Mouse (Mus musculus) hindbrain, postnatal 0 days (tissue): ENCODE data around the gene Cul5. TPM values are rescaled to one million over a fixed set of nuclear protein-coding genes. Genes with fewer than 3 reads are reported as not detected.

Experiments used
- ATAC-seq: fragments of 200-750 bp; cut with Nextera tagmentation; 2 replicates; pipeline ENCODE4 v1.8.0; 2017; ENCODE audit warnings: mild to moderate bottlenecking, moderate TSS enrichment, moderate library complexity
- DNase-seq: peaks from one replicate; pipeline ENCODE4 v3.0.0-alpha.2; 2015; ENCODE audit warnings: low spot score
- H3K27ac ChIP-seq: fragments of 300-500 bp; sonication (generic); 2 replicates; pipeline ENCODE4 v1.5.1; 2014; ENCODE audit warnings: mild to moderate bottlenecking
- H3K27me3 ChIP-seq: fragments of 300-500 bp; sonication (generic); 2 replicates; pipeline ENCODE4 v1.6.1; 2014; ENCODE audit warnings: low read length, mixed read lengths; ENCODE audit not compliant: insufficient read depth
- H3K36me3 ChIP-seq: fragments of 300-500 bp; sonication (generic); 2 replicates; pipeline ENCODE4 v1.6.1; 2014; ENCODE audit warnings: low read length, mixed read lengths; ENCODE audit not compliant: insufficient read depth
- H3K4me1 ChIP-seq: fragments of 300-500 bp; sonication (generic); 2 replicates; pipeline ENCODE4 v1.6.1; 2014; ENCODE audit warnings: antibody characterized with exemption, low read length, mixed read lengths; ENCODE audit not compliant: insufficient read depth
- H3K4me2 ChIP-seq: fragments of 300-500 bp; sonication (generic); 2 replicates; pipeline ENCODE4 v1.6.1; 2014; ENCODE audit warnings: low read depth, mild to moderate bottlenecking, low read length, moderate library complexity, mixed read lengths
- H3K4me3 ChIP-seq: fragments of 300-500 bp; sonication (generic); 2 replicates; pipeline ENCODE4 v1.5.1; 2014; ENCODE audit warnings: low read length
- H3K9ac ChIP-seq: fragments of 300-500 bp; sonication (generic); replicated peaks from 2 replicates; pipeline ENCODE4 v1.6.1; 2014; ENCODE audit warnings: mild to moderate bottlenecking, low read length, moderate library complexity, mixed read lengths
- H3K9me3 ChIP-seq: fragments of 300-500 bp; sonication (generic); 2 replicates; pipeline ENCODE4 v1.6.1; 2016; ENCODE audit warnings: low read length, mixed read lengths
- CTCF ChIP-seq: IDR thresholded peaks from 2 replicates; pipeline ENCODE4 v1.5.1; 2016; ENCODE audit warnings: antibody characterized with exemption, control low read depth, low read depth
- WGBS: fragments of 180-500 bp; shearing (Covaris S2); extraction: QIAGEN DNeasy Blood & Tissue Kit; methylation state at CpG from one replicate; pipeline ENCODE4 v1.1.7; 2014; 5-methylcytosine and 5-hydroxymethylcytosine counted together
- polyA plus RNA-seq: library from polyadenylated mRNA; unstranded; fragments of >200 nt; fragmentation: Nextera tagmentation; extraction: Ambion mirVana; gene quantifications from 2 replicates; pipeline ENCODE4 v1.2.1, GENCODE M21; 2015
- total RNA-seq: library from RNA; depleted of rRNA; stranded (reverse); fragments of >200 nt; gene quantifications from 2 replicates; pipeline ENCODE4 v1.2.3, GENCODE M21; 2014

The Cul5 gene
- total and polyA plus RNA-seq, 2 experiments from 2014 or later, result 33.5 to 39.5 TPM

DNA sequence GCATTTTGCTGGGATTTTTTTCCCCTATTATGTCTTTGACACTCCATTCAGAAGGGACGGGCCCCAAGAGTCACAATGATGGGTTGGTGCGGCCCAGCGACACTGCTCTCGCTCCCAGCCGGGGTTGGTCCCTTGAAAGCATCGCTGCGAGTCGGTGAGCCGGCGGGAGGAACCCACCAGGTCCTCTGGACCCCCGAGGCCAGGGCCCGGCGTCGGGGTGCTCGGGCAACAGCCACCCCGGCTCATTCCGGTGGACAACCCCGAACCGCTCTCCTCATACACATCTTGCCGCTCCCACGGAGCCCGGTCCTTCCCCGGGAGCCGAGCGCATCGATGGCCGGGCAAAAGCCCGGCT is 3.2 kb downstream of the Cul5 start:
- no peak for TF ChIP-seq CTCF
- WGBS, result under 1% methylated on average over 28 of the region's 28 CpGs

DNA sequence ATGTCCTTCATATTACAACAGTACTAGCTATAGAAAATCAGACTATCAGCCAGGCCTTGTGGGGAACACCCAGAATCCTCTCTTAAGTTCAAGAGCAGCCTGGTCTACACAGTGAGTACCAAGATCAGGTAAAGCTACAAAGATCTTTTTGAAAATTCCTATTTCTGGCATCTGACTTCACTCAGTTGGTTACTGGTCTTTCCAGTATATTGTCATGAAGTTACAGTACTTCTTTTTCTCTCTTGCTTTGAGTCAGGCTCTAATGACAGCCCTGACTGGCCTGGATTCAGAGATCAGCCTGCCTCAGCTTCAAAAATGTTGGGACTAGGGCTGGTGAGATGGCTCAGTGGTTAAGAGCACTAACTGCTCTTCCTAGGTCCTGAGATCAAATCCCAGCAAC is 4.4 kb downstream of the Cul5 start:
- H3K9me3 ChIP-seq, result no peaks in the 10 kb centered on the region
- H3K36me3 ChIP-seq, result no peaks in the 10 kb centered on the region
- peak overlapping the region; percentile 95; the same call in 1 of the 2 replicates for H3K4me2 ChIP-seq
- no peaks in the 10 kb centered on the region for H3K27me3 ChIP-seq
- DNase-seq (no peak), ATAC-seq (no peak)
- no peak overlapping the region; the same call in 1 of the 2 replicates for H3K4me3 ChIP-seq
- peaks cover 5% of the 10 kb centered on the region; the same call in 1 of the 2 replicates for H3K4me1 ChIP-seq
- TF ChIP-seq CTCF, result no peak
- no peak overlapping the region for H3K9ac ChIP-seq
- no peak overlapping the region for H3K27ac ChIP-seq

More for the DNA sequence above, 3.2 kb downstream of the Cul5 start:
- no peak; the same call in 1 of the 2 replicates for ATAC-seq
- H3K4me2 ChIP-seq, result peak overlapping the region; percentile 95
- H3K9me3 ChIP-seq, result no peaks in the 10 kb centered on the region
- peaks cover 5% of the 10 kb centered on the region; the same call in 1 of the 2 replicates for H3K4me1 ChIP-seq
- no peaks in the 10 kb centered on the region for H3K36me3 ChIP-seq
- DNase-seq, result no peak
- H3K27me3 ChIP-seq, result no peaks in the 10 kb centered on the region
- peak overlapping the region; percentile 98 for H3K4me3 ChIP-seq
- H3K9ac ChIP-seq, result peak overlapping the region; percentile 99
- peak overlapping the region; percentile 100 for H3K27ac ChIP-seq

DNA sequence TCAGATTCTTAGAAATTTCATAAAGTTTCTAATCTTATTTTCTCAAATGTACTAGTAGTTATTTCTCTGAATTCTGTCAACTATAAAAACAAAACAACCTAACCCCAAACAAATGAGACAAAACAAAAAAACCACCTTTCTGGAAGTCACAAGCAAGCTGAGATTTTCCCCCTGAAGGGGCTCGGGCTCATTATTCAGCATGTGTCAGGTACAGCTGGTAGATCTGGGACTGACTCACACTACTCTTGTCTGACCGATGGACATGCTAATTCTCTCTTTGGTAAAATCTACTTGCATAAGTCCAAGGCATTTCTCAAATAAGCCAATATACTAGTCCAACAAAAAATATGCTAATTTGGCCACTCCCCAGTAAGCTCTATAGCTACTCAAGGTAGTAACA is 5.0 kb downstream of the Cul5 start:
- no peak for ATAC-seq
- peaks cover 5% of the 10 kb centered on the region; the same call in 1 of the 2 replicates for H3K4me1 ChIP-seq

DNA sequence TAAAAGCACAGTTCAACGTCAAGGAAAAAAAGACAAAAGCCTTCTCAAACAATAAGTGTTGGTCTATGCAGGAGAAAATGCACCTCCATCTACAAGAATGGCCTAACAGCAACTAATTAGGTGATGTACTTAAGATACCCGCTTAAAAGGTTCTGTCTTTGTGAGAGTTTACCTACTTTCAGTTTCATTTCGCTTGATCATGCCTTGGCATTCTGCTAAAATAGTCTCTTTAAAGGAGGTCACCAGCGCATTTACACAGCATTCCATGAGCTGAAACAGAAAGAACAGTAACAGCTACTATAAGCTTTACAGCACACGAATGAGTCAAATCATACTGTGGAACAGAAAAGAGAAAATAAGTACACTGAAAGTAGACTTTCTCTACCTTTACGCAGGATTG is 35.0 kb downstream of the Cul5 start:
- H3K4me2 ChIP-seq, result no peak overlapping the region
- H3K9ac ChIP-seq, result no peak overlapping the region
- no peaks in the 10 kb centered on the region for H3K9me3 ChIP-seq
- DNase-seq, result no peak
- H3K27ac ChIP-seq, result no peak overlapping the region
- WGBS, result 98% methylated on average over 6 of the region's 6 CpGs
- ATAC-seq, result no peak
- TF ChIP-seq CTCF, result no peak
- H3K4me3 ChIP-seq, result no peak overlapping the region
- no peaks in the 10 kb centered on the region for H3K4me1 ChIP-seq
- peaks cover 41% of the 10 kb centered on the region for H3K36me3 ChIP-seq
- no peaks in the 10 kb centered on the region for H3K27me3 ChIP-seq

More for the DNA sequence above, 5.0 kb downstream of the Cul5 start:
- no peak overlapping the region for H3K9ac ChIP-seq
- H3K9me3 ChIP-seq, result no peaks in the 10 kb centered on the region
- H3K36me3 ChIP-seq, result no peaks in the 10 kb centered on the region
- WGBS, result 71% methylated on average over 2 of the region's 2 CpGs
- H3K27ac ChIP-seq, result no peak overlapping the region
- H3K4me2 ChIP-seq, result peak overlapping the region; percentile 95; the same call in 1 of the 2 replicates
- no peaks in the 10 kb centered on the region for H3K27me3 ChIP-seq
- no peak for DNase-seq
- no peak for TF ChIP-seq CTCF
- no peak overlapping the region for H3K4me3 ChIP-seq

DNA sequence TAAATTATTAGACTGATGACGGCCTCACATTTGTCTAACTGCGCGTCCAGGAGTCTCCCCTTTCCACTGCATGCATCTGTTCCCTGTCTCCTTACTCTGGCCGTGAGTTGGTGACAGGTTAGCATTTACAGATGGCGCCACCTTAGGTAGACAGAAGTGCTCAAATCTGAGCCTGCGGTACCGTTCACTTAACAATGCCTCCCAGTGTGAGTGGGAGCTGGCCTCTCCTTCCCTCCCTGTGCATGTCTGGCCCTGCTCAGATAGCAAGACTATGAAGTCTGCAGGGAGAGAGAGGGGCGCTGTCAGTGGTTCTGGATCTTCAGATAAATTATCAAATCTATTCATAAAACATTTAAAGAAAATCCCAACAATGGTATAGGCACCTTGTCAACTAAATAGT is 54.6 kb downstream of the Cul5 start:
- Histone ChIP-seq H3K9me3 (no peaks in the 10 kb centered on the region), H3K4me3 (no peak overlapping the region), H3K4me1 (no peaks in the 10 kb centered on the region), H3K36me3 (peaks cover 24% of the 10 kb centered on the region), H3K4me2 (no peak overlapping the region), H3K27ac (no peak overlapping the region), H3K27me3 (no peaks in the 10 kb centered on the region), H3K9ac (no peak overlapping the region)
- no peak for TF ChIP-seq CTCF
- DNase-seq (no peak), ATAC-seq (no peak)
- 85% methylated on average over 8 of the region's 8 CpGs for WGBS

DNA sequence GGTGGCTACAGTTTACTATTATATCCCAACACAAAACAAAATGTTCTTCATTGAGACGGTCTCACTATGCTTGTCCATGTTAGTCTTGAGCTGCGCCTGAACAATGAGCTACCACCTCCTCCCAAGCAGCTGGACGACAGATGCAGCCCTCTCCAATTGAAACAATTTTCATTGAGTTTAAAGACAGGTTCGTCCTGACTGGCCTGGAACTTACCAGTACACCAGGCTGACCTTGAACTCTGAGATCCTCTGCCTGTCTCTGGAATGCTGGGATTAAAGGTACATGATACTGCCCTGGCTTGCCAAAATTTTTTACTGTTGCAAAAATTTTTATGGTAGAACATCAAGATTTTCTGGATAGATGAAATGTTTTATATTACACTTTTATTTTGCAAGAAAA is 55.5 kb downstream of the Cul5 start:
- H3K4me3 ChIP-seq, result no peak overlapping the region
- 76% methylated on average over 4 of the region's 4 CpGs for WGBS
- no peaks in the 10 kb centered on the region for H3K27me3 ChIP-seq
- no peaks in the 10 kb centered on the region; the same call in 1 of the 2 replicates for H3K4me1 ChIP-seq
- no peak for TF ChIP-seq CTCF
- DNase-seq, result no peak
- no peak overlapping the region for H3K27ac ChIP-seq
- peaks cover 17% of the 10 kb centered on the region for H3K36me3 ChIP-seq
- H3K9me3 ChIP-seq, result no peaks in the 10 kb centered on the region
- no peak overlapping the region for H3K4me2 ChIP-seq
- ATAC-seq, result no peak
- no peak overlapping the region for H3K9ac ChIP-seq

DNA sequence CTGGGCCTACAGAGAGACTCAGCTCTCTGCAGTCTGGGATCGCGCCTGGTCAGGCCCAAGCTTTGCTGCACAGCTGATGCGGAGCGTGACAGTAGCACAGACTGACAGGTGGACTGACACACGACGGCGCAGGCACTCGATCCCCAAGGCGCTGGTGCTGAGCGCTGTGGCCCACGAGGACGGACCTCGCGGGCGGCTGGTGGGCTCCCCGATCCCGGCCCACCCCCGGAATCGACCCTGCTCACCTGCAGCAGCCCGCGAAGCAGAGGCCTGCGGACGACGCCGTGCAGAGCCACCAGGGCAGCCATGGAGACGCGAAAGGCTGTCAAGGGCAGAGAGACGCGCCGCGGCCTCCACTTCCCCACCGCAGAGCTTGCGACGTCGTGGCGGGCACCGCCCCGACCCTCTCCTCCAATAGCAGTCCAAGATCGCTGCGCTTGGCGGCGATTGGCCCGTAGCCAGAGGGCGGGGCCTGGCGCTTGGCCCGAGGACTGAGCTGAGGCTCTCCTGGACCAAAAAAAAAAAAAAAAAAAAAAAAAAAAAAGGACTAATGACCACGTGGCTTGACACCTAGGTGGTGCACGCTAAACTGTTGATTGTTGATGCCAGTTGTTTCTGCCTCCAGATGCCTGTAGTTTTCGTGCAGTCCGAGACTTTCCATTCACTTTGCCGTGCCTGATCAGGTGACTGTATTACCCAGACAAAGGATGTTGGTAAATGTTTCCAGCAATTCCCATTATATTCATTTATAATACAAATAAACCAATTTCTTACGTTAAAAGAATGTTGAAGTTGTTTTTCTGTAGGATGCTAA is 59.6 kb downstream of the Cul5 start, which contains the start of gene Acat1:
Acat1 (minus strand) TSS at position 415 of the 814 bp plus-strand sequence.
- no peak for TF ChIP-seq CTCF
- Histone ChIP-seq H3K36me3 (peaks cover 2% of the 10 kb centered on the region; the same call in 1 of the 2 replicates), H3K9ac (peak within 1 kb of the TSS; percentile 87), H3K27me3 (no peaks in the 10 kb centered on the region), H3K4me1 (no peaks in the 10 kb centered on the region; the same call in 1 of the 2 replicates), H3K27ac (peak within 1 kb of the TSS; percentile 93), H3K9me3 (no peaks in the 10 kb centered on the region), H3K4me3 (peak within 1 kb of the TSS; percentile 82), H3K4me2 (peak within 1 kb of the TSS; percentile 73)
- 3% methylated on average over 52 of the region's 52 CpGs for WGBS
- peak; percentile 98 for ATAC-seq
- peak; percentile 96 for DNase-seq
